Mouse (Mus musculus) intestine, postnatal 0 days (tissue): ENCODE results near the gene Pxn. TPM values are rescaled to one million over a fixed set of nuclear protein-coding genes. Genes with fewer than 3 reads are reported as not detected.

Experiments
- ATAC-seq: fragments of 200-750 bp; cut with Nextera tagmentation; 2 replicates; pipeline ENCODE4 v1.8.0; 2017; ENCODE audit warnings: mild to moderate bottlenecking, moderate TSS enrichment, moderate library complexity
- H3K27ac ChIP-seq: fragments of 300-500 bp; sonication (generic); 2 replicates; pipeline ENCODE4 v1.5.1; 2014; ENCODE audit warnings: mild to moderate bottlenecking, low read depth, low read length, moderate library complexity
- H3K27me3 ChIP-seq: fragments of 300-500 bp; sonication (generic); replicated peaks from 2 replicates; pipeline ENCODE4 v1.6.1; 2014; ENCODE audit warnings: low read length, mixed read lengths; ENCODE audit not compliant: control insufficient read depth, insufficient read depth
- H3K36me3 ChIP-seq: fragments of 300-500 bp; sonication (generic); 2 replicates; pipeline ENCODE4 v1.6.1; 2014; ENCODE audit warnings: mild to moderate bottlenecking, moderate library complexity; ENCODE audit not compliant: control insufficient read depth, insufficient read depth
- H3K4me1 ChIP-seq: fragments of 300-500 bp; sonication (generic); replicated peaks from 2 replicates; pipeline ENCODE4 v1.6.1; 2014; ENCODE audit warnings: antibody characterized with exemption, low read length, mixed read lengths; ENCODE audit not compliant: control insufficient read depth, insufficient read depth
- H3K4me2 ChIP-seq: fragments of 300-500 bp; sonication (generic); replicated peaks from 2 replicates; pipeline ENCODE4 v1.6.1; 2014; ENCODE audit warnings: low read depth, mild to moderate bottlenecking, moderate library complexity
- H3K4me3 ChIP-seq: fragments of 300-500 bp; sonication (generic); 2 replicates; pipeline ENCODE4 v1.5.1; 2014; ENCODE audit warnings: low read depth, low read length
- H3K9ac ChIP-seq: fragments of 300-500 bp; sonication (generic); 2 replicates; pipeline ENCODE4 v1.6.1; 2014; ENCODE audit warnings: mild to moderate bottlenecking, low read depth, low read length
- H3K9me3 ChIP-seq: fragments of 300-500 bp; sonication (generic); 2 replicates; pipeline ENCODE4 v1.6.1; 2016; ENCODE audit warnings: mixed run types; ENCODE audit not compliant: control insufficient read depth
- CTCF ChIP-seq: sonication (generic); IDR thresholded peaks from 2 replicates; pipeline ENCODE4 v1.5.1; 2016; ENCODE audit warnings: low read depth, mild to moderate bottlenecking, control low read depth, antibody characterized with exemption, moderate library complexity
- WGBS: fragments of 180-500 bp; shearing (Covaris S2); extraction: QIAGEN DNeasy Blood & Tissue Kit; methylation state at CpG from one replicate; pipeline ENCODE4 v1.1.7; 2014; 5-methylcytosine and 5-hydroxymethylcytosine counted together
- polyA plus RNA-seq: library from polyadenylated mRNA; unstranded; fragments of >200 nt; fragmentation: Nextera tagmentation; extraction: Ambion mirVana; gene quantifications from 2 replicates; pipeline ENCODE4 v1.2.1, GENCODE M21; 2015

The Pxn gene
- polyA plus RNA-seq, 1 experiment from 2014 or later = 65.1 TPM

GRCm38 (mm10) chr5:115550482-115551005, 44.1 kb downstream of the Pxn start:
- Histone ChIP-seq H3K36me3 (peaks cover 100% of the 10 kb centered on the region), H3K4me2 (no peak overlapping the region), H3K4me1 (no peaks in the 10 kb centered on the region), H3K9ac (no peak overlapping the region), H3K27me3 (no peaks in the 10 kb centered on the region), H3K9me3 (no peaks in the 10 kb centered on the region), H3K27ac (no peak overlapping the region), H3K4me3 (no peak overlapping the region)
- WGBS = 78% methylated on average over 11 of the region's 11 CpGs
- TF ChIP-seq CTCF = no peak
- ATAC-seq = no peak

- Histone ChIP-seq H3K9me3 (no peaks in the 10 kb centered on the region), H3K4me3 (no peak overlapping the region), H3K27me3 (no peaks in the 10 kb centered on the region), H3K9ac (no peak overlapping the region), H3K27ac (no peak overlapping the region), H3K36me3 (peaks cover 92% of the 10 kb centered on the region), H3K4me1 (no peaks in the 10 kb centered on the region), H3K4me2 (no peak overlapping the region)
- ATAC-seq = no peak
- 85% methylated on average over 12 of the region's 12 CpGs for WGBS
- TF ChIP-seq CTCF = no peak
Measured at GRCm38 (mm10) chr5:115551386-115551785, 44.9 kb downstream of the Pxn start.

GRCm38 (mm10) chr5:115551799-115552198, 45.3 kb downstream of the Pxn start:
- Histone ChIP-seq H3K9ac (no peak overlapping the region), H3K4me3 (no peak overlapping the region), H3K27me3 (no peaks in the 10 kb centered on the region), H3K4me1 (no peaks in the 10 kb centered on the region), H3K9me3 (no peaks in the 10 kb centered on the region), H3K4me2 (no peak overlapping the region), H3K36me3 (peaks cover 88% of the 10 kb centered on the region), H3K27ac (peak overlapping the region; percentile 15; the same call in 1 of the 2 replicates)
- no peak for ATAC-seq
- WGBS = 87% methylated on average over 13 of the region's 13 CpGs
- no peak for TF ChIP-seq CTCF

- Histone ChIP-seq H3K9ac (no peak overlapping the region), H3K4me2 (no peak overlapping the region), H3K27me3 (no peaks in the 10 kb centered on the region), H3K4me1 (no peaks in the 10 kb centered on the region), H3K36me3 (peaks cover 67% of the 10 kb centered on the region), H3K27ac (no peak overlapping the region), H3K9me3 (no peaks in the 10 kb centered on the region), H3K4me3 (no peak overlapping the region)
- TF ChIP-seq CTCF = no peak
- ATAC-seq = no peak
- 91% methylated on average over 33 of the region's 33 CpGs for WGBS
Measured at GRCm38 (mm10) chr5:115553801-115554420, 47.4 kb downstream of the Pxn start.

GRCm38 (mm10) chr5:115554536-115555291, 48.2 kb downstream of the Pxn start:
- H3K9me3 ChIP-seq = no peaks in the 10 kb centered on the region
- peaks cover 59% of the 10 kb centered on the region for H3K36me3 ChIP-seq
- ATAC-seq = no peak
- 75% methylated on average over 18 of the region's 18 CpGs for WGBS
- no peaks in the 10 kb centered on the region for H3K4me1 ChIP-seq
- H3K4me3 ChIP-seq = no peak overlapping the region
- peak overlapping the region; percentile 81 for H3K27ac ChIP-seq
- H3K27me3 ChIP-seq = no peaks in the 10 kb centered on the region
- H3K4me2 ChIP-seq = no peak overlapping the region
- H3K9ac ChIP-seq = no peak overlapping the region
- no peak for TF ChIP-seq CTCF

- TF ChIP-seq CTCF = peak; percentile 99
- 14% methylated on average over 8 of the region's 8 CpGs for WGBS
- Histone ChIP-seq H3K9ac (no peak overlapping the region), H3K4me1 (no peaks in the 10 kb centered on the region), H3K27me3 (no peaks in the 10 kb centered on the region), H3K36me3 (peaks cover 49% of the 10 kb centered on the region), H3K4me3 (no peak overlapping the region), H3K4me2 (peak overlapping the region; percentile 21; the same call in 1 of the 2 replicates), H3K27ac (peak overlapping the region; percentile 81), H3K9me3 (no peaks in the 10 kb centered on the region)
- ATAC-seq = peak; percentile 14; the same call in 1 of the 2 replicates
Measured at GRCm38 (mm10) chr5:115556217-115556616, 49.7 kb downstream of the Pxn start.
